Comparison of ENCODE assay signal across 30 mouse cellular contexts in the genomic region with DNA sequence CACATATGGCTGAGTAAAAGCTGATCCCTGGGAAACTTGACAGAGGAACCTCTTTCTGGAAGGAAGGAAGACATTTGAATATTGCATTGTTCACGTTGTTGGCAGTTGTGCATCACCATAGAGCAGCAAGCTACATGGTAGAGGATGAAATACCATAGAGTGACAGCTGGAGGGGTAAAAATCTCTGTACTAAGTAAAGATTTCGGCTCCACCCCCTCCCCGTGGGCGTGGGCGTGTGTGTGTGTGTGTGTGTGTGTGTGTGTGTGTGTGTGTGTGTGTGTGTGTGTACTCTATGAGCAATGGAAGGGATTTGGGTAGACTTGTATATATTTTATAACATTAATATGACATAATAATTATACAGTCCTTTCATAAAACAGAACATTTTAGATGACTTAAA.
"Had no signal": no experiment of that assay in that cellular context is flagged by ENCODE, and none has a peak within 500 bp of the region (broad histone marks: within the 10 kb centered on the region; RNA-seq: fewer than 3 reads in every experiment).

No protein-coding gene starts in this region.

- DNase-seq: left cerebral cortex, postnatal 4 days; liver; liver, embryonic 13.5 days; liver, postnatal 0 days; lung, adult 18-20 months; lung, adult 2 months; lung, embryonic 14.5 days; lung, postnatal 10 days; lung, postnatal 14 days; lung, postnatal 36 days; midbrain, embryonic 14.5 days had no signal

- H3K27ac ChIP-seq: left cerebral cortex, adult 2 months; limb, embryonic 10.5 days; limb, embryonic 12.5 days; limb, embryonic 13.5 days; limb, embryonic 15.5 days; liver, embryonic 12.5 days; liver, embryonic 13.5 days; liver, embryonic 14.5 days; liver, embryonic 15.5 days; lung, embryonic 15.5 days; macrophage; midbrain, embryonic 10.5 days; midbrain, embryonic 12.5 days; midbrain, embryonic 13.5 days; midbrain, embryonic 15.5 days had no signal

- H3K36me3 ChIP-seq: liver, embryonic 12.5 days; liver, embryonic 13.5 days; liver, embryonic 15.5 days; lung, embryonic 15.5 days; midbrain, embryonic 15.5 days had no signal

- H3K4me2 ChIP-seq: limb, embryonic 12.5 days; limb, embryonic 13.5 days; limb, embryonic 15.5 days; liver, embryonic 11.5 days; liver, embryonic 12.5 days; liver, embryonic 13.5 days; liver, embryonic 15.5 days; lung, embryonic 14.5 days; lung, embryonic 15.5 days; midbrain, embryonic 11.5 days; midbrain, embryonic 12.5 days; midbrain, embryonic 13.5 days; midbrain, embryonic 15.5 days had no signal

- ATAC-seq: liver, embryonic 12.5 days; liver, postnatal 0 days; midbrain, embryonic 13.5 days; midbrain, embryonic 15.5 days; midbrain, embryonic 16.5 days had no signal

- H3K27me3 ChIP-seq: limb, embryonic 12.5 days; limb, embryonic 13.5 days; limb, embryonic 15.5 days; liver, embryonic 12.5 days; liver, embryonic 13.5 days; liver, embryonic 15.5 days; lung, embryonic 15.5 days; midbrain, embryonic 12.5 days; midbrain, embryonic 13.5 days; midbrain, embryonic 15.5 days had no signal

- H3K4me3 ChIP-seq: left cerebral cortex, adult 2 months; limb, embryonic 10.5 days; limb, embryonic 12.5 days; limb, embryonic 13.5 days; limb, embryonic 15.5 days; liver, embryonic 12.5 days; liver, embryonic 13.5 days; liver, embryonic 15.5 days; lung, embryonic 15.5 days; megakaryocyte, embryonic 14.5 days; midbrain, embryonic 10.5 days; midbrain, embryonic 12.5 days; midbrain, embryonic 13.5 days; midbrain, embryonic 15.5 days; myocyte had no signal

- H3K9me3 ChIP-seq: limb, embryonic 10.5 days; limb, embryonic 12.5 days; limb, embryonic 15.5 days; liver, embryonic 12.5 days; liver, embryonic 13.5 days; liver, embryonic 15.5 days; lung, embryonic 15.5 days; midbrain, embryonic 10.5 days; midbrain, embryonic 12.5 days; midbrain, embryonic 13.5 days; midbrain, embryonic 15.5 days had no signal

- H3K9ac ChIP-seq: limb, embryonic 12.5 days; limb, embryonic 13.5 days; limb, embryonic 15.5 days; liver, embryonic 12.5 days; liver, embryonic 13.5 days; liver, embryonic 14.5 days; liver, embryonic 15.5 days; liver, postnatal 0 days; lung, embryonic 14.5 days; lung, embryonic 15.5 days; midbrain, embryonic 12.5 days; midbrain, embryonic 13.5 days; midbrain, embryonic 15.5 days had no signal

- H3K4me1 ChIP-seq: limb, embryonic 15.5 days; liver, embryonic 12.5 days; liver, embryonic 13.5 days; liver, embryonic 15.5 days; lung, embryonic 15.5 days; megakaryocyte, embryonic 14.5 days had no signal
